Mouse (Mus musculus) regulatory T cell (primary cell): Measurements from ENCODE around the gene Gpm6a.

Experiments
- in situ Hi-C: fragments of 300-600 bp; cut with MboI, MseI; formaldehyde crosslinking; loops from one replicate; pipeline ENCODE4 v1.15.1; 2025; ENCODE audit warnings: high pct_unique_total_duplicates

Gpm6a gene

GRCm38 (mm10) chr8:54954741-54955455 lies at the start of gene Gpm6a:
Gene Gpm6a (plus strand): TSS chr8:54954843.
- in situ Hi-C loops, result no loop called here

GRCm38 (mm10) chr8:54912891-54913290 lies 41.8 kb upstream of the Gpm6a start:
- in situ Hi-C loops, result no loop called here

GRCm38 (mm10) chr8:54917710-54918109 lies 36.9 kb upstream of the Gpm6a start:
- in situ Hi-C loops, result no loop called here

GRCm38 (mm10) chr8:54922160-54922855 lies 32.3 kb upstream of the Gpm6a start:
- in situ Hi-C loops, result no loop called here

- in situ Hi-C loops, result no loop called here
These were observed 29.7 kb upstream of the Gpm6a start for GRCm38 (mm10) chr8:54924936-54925335.

GRCm38 (mm10) chr8:54932306-54932705 lies 22.3 kb upstream of the Gpm6a start:
- in situ Hi-C loops, result no loop called here

GRCm38 (mm10) chr8:54953351-54953750 lies 1.3 kb upstream of the Gpm6a start:
- in situ Hi-C loops, result no loop called here

- in situ Hi-C loops, result no loop called here
These were observed 613 bp upstream of the Gpm6a start for GRCm38 (mm10) chr8:54954030-54954429.

- in situ Hi-C loops, result no loop called here
These were observed 785 bp downstream of the Gpm6a start for GRCm38 (mm10) chr8:54955456-54955800.

- in situ Hi-C loops, result no loop called here
These were observed 1.4 kb downstream of the Gpm6a start for GRCm38 (mm10) chr8:54955935-54956573.

- in situ Hi-C loops, result no loop called here
These were observed 2.1 kb downstream of the Gpm6a start for GRCm38 (mm10) chr8:54956787-54957186.

GRCm38 (mm10) chr8:54957506-54957905 lies 2.9 kb downstream of the Gpm6a start:
- in situ Hi-C loops, result no loop called here

- in situ Hi-C loops, result no loop called here
These were observed 6.9 kb downstream of the Gpm6a start for GRCm38 (mm10) chr8:54961571-54961970.

GRCm38 (mm10) chr8:54975020-54975419 lies 20.4 kb downstream of the Gpm6a start:
- in situ Hi-C loops, result no loop called here

GRCm38 (mm10) chr8:54975506-54975905 lies 20.9 kb downstream of the Gpm6a start:
- in situ Hi-C loops, result no loop called here

GRCm38 (mm10) chr8:54975927-54976326 lies 21.3 kb downstream of the Gpm6a start:
- in situ Hi-C loops, result no loop called here

GRCm38 (mm10) chr8:54976663-54977062 lies 22.0 kb downstream of the Gpm6a start:
- in situ Hi-C loops, result no loop called here

GRCm38 (mm10) chr8:54986791-54987190 lies 32.1 kb downstream of the Gpm6a start:
- in situ Hi-C loops, result no loop called here

GRCm38 (mm10) chr8:54989093-54989492 lies 34.5 kb downstream of the Gpm6a start:
- in situ Hi-C loops, result no loop called here

- in situ Hi-C loops, result no loop called here
These were observed 37.4 kb downstream of the Gpm6a start for GRCm38 (mm10) chr8:54991840-54992609.

GRCm38 (mm10) chr8:54995662-54996061 lies 41.0 kb downstream of the Gpm6a start:
- in situ Hi-C loops, result no loop called here

- in situ Hi-C loops, result no loop called here
These were observed 47.8 kb downstream of the Gpm6a start for GRCm38 (mm10) chr8:55002398-55002797.
